Comparison of ENCODE assay signal across 7 mouse cellular contexts in the genomic region with DNA sequence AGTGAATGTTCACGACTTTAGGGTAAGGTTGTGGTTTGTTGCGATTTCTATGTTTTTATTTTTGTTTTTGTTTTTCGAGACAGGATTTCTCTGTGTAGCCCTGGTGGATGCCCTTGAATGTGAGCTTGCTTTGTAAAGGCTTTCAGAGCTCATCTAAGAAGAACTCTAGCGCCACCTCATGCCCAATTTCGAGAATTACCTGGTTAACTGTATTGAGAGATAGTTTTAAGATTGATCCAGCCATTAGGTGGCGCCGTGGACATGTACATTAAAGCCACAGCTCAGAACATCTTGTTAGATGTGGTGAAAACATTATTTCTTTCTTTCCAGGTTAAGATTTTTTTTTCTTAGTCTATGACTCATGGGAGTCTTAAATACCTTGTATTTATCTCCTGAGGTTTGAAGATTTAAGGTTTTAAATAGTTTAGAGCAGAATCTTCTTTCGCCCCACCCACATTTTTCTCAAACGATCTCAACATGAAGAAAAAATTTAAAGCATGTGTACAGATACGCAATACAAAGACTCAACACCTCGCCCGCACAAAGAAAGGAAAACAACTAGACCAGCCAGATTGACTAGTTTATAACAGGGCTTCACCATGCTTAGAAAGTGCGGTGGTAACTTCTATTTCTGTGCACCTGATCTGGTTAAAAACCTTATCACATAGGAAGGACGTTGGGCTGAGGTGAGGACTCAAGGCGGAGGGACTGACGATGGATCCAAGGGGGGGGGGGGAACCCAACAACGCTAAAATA. TPM values are rescaled to one million over a fixed set of nuclear protein-coding genes. Genes with fewer than 3 reads are reported as not detected.
DNase-seq lines count a peak whose midpoint lies in the region; ATAC-seq lines count a peak whose summit lies in the region.

No protein-coding gene starts in this region.

- intact Hi-C loops in gastrocnemius, postnatal 14 days (cut with DNase I; ENCODE audit: low total_unique reads), result no loop called here

- DNase-seq in adipocyte (ENCODE audit: low spot score), result peak; percentile 99
- DNase-seq in embryo, embryonic 10 days (ENCODE audit: low spot score), result peak; percentile 97
- peak; percentile 84 for DNase-seq in gastrocnemius, postnatal 14 days
- peak; percentile 100 for DNase-seq in induced T-regulatory cell, adult 2 months (ENCODE audit: low read depth)
- DNase-seq in left cerebral cortex, adult 8-10 months (ENCODE audit: low spot score in 2 of 2), result peak; percentile 68 to 95
- DNase-seq in right cerebral cortex, postnatal 14 days, result peak; percentile 96

- peak; percentile 92 for ATAC-seq in megakaryocyte progenitor cell, adult 5-6 weeks (replicated peaks; ENCODE audit: poor library complexity)

RNA-seq across cellular contexts. Expression of gene Nfkb1, which starts 40.1 kb away (rescaled TPM):
- 10 to 100 TPM; 20.2 to 20.5 TPM for total RNA-seq in gastrocnemius, postnatal 14 days (2021)
- total RNA-seq in left cerebral cortex, adult 8-10 months (2022), result 10 to 100 TPM; 21.1 to 24.1 (median 22.6) TPM
- total RNA-seq in megakaryocyte progenitor cell, adult 5-6 weeks (2015), result 58.7 and 65.3 TPM in 2 replicates
- 109 and 110 TPM in 2 replicates for total RNA-seq in megakaryocyte progenitor cell, adult 5-6 weeks (2017)

Comparison
In these comparisons a context has a peak if more than half of its experiments do, and no peak if none do; other contexts are left out.
1. Peak in every context shown above with its lines: DNase-seq and ATAC-seq.